Mouse (Mus musculus) olfactory bulb, adult 2 months (tissue): ENCODE data around the gene Gfod1. TPM values are rescaled to one million over a fixed set of nuclear protein-coding genes. Genes with fewer than 3 reads are reported as not detected.
A peak's percentile ranks its signal among the peaks of the same experiment; 100 is the strongest.

Source experiments
- H3K27ac ChIP-seq: fragments of 200-500 bp; 2 replicates; pipeline ENCODE4 v1.5.1; 2012; ENCODE audit warnings: low read depth, low read length; ENCODE audit not compliant: insufficient read depth
- H3K4me1 ChIP-seq: fragments of 200-500 bp; 2 replicates; pipeline ENCODE4 v1.6.1; 2012; ENCODE audit warnings: low read length; ENCODE audit not compliant: control insufficient read depth, insufficient read depth
- H3K4me3 ChIP-seq: fragments of 200-500 bp; 2 replicates; pipeline ENCODE4 v1.5.1; 2012; ENCODE audit warnings: mild to moderate bottlenecking, low read depth, low read length, moderate library complexity; ENCODE audit not compliant: insufficient read depth
- CTCF ChIP-seq: fragments of 200-500 bp; IDR thresholded peaks from 2 replicates; pipeline ENCODE4 v1.5.1; 2012; ENCODE audit warnings: low read depth, mild to moderate bottlenecking, low read length, moderate library complexity; ENCODE audit not compliant: insufficient read depth
- POLR2A ChIP-seq: fragments of 200-500 bp; IDR thresholded peaks from 2 replicates; pipeline ENCODE4 v1.6.1; 2012; ENCODE audit warnings: mild to moderate bottlenecking, low read depth, low read length, moderate library complexity; ENCODE audit not compliant: insufficient read depth
- WGBS: fragments of 180-500 bp; shearing (Covaris S2); methylation state at CpG from one replicate; pipeline ENCODE4 v1.1.7; 2018; 5-methylcytosine and 5-hydroxymethylcytosine counted together
- polyA plus RNA-seq: library from polyadenylated mRNA; stranded (reverse); fragments of >200 nt; gene quantifications from 2 replicates; pipeline ENCODE4 v1.2.4, GENCODE M21; 2012; ENCODE audit warnings: low replicate concordance; ENCODE audit not compliant: missing spikeins, insufficient read depth, insufficient read length

Gene Gfod1
- not detected in 2 replicates for polyA plus RNA-seq

DNA sequence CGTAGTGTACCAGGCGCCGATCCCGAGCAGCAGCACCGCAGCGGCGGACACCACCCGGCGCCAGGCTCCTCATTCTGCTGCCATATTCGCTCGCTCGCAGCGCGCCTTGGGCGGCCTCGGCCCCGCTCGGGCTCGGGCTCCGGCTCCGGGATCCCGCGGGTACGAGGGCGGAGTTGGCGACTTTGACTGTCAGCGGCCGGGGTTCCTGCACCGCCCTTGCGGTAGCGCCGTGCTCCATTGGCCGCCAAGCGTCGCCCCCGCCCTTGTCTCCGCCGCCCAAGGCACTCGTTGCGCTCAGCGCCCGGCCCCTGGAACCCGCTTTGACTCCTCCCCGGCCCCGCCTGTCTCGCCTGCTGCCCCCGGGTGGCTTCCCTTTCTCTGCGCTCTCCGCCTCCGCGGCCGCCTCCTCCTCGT, at the start of gene Gfod1:
Gene Gfod1, minus strand, starts transcription at position 155 of the 414 bp plus-strand sequence.
- TF ChIP-seq POLR2A (peak; percentile 87), CTCF (no peak)
- WGBS, result under 1% methylated on average over 53 of the region's 53 CpGs
- Histone ChIP-seq H3K4me3 (peak within 1 kb of the TSS; percentile 58), H3K27ac (peak within 1 kb of the TSS; percentile 54), H3K4me1 (peaks cover 18% of the 10 kb centered on the region)

DNA sequence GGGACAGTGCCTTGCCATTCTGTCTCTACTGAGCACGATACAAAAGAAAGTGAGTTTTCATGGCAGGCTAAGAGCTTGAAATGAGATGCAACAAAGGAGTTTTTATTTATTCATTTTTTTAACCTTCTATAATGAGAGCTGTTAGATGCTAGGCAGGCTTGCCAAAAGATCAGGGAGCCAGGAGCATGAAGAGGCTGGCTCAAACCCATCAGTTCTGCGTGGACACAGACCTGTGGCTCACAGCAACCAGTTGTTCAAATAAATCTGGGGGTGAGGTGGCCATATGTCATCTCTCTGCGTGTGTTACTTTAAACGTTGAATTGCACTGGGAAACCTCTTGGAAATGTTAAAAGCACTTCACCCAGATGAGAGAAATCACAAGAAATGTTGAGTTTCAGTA, 49.4 kb upstream of the Gfod1 start:
- 63% methylated on average over 4 of the region's 4 CpGs for WGBS
- Histone ChIP-seq H3K27ac (no peak overlapping the region), H3K4me3 (no peak overlapping the region), H3K4me1 (peaks cover 9% of the 10 kb centered on the region)
- TF ChIP-seq CTCF, result no peak
- TF ChIP-seq POLR2A, result no peak

DNA sequence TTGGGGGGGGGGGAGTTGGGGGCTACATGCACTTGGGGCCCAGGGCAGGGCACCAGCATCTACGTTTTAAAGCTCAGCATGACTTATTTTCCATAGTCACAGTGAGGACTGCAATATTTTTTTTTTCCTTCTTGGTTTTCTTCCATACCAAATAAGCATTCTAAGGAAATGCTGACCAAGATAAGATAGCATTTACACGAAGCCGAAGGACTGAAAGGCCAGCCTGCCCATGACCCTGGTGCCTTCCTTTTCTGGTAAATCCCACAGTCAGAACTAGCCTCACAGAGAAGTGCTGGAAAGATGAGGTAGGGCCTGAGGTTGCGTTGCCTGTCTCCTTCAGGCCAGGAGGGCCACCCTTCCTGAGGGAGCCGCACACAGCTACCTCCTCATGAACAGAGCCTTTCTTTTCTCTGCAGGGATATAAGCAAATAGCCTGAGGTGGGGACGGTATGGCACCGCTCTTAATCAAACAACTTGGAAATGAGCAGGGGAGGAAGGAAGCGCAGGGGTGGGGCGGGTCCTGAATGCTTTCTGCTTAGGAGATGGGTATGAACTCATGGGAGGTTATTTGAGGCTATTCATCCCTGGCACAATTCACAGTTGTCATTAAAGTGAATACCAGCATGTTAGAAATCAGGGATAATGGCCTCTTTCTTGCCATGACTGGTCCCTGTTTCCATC, 46.7 kb upstream of the Gfod1 start:
- TF ChIP-seq POLR2A, result no peak
- TF ChIP-seq CTCF, result no peak
- Histone ChIP-seq H3K4me3 (no peak overlapping the region), H3K27ac (no peak overlapping the region), H3K4me1 (peaks cover 4% of the 10 kb centered on the region; the same call in 1 of the 2 replicates)
- 74% methylated on average over 9 of the region's 9 CpGs for WGBS

DNA sequence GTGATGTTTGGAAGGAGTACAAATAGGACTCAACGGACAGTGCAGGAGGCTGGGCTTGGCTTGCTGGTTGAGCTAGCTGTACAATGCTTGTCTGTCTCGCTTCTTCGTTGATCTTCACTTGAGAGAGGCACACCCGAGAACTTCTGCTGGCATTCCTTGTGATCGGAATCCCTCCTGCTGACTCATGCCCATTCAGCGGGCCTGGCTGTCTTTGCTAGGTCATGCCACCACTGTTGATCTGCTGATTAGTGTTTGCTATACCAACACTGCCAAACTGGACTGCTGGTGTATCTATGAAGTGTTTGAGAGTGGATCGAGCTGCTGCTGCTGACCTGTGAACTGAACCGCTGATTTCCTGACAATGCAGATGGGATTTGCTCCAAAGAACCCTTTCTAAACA, 45.4 kb upstream of the Gfod1 start:
- 81% methylated on average over 8 of the region's 8 CpGs for WGBS
- no peak overlapping the region for H3K27ac ChIP-seq
- no peak for TF ChIP-seq POLR2A
- TF ChIP-seq CTCF, result no peak

DNA sequence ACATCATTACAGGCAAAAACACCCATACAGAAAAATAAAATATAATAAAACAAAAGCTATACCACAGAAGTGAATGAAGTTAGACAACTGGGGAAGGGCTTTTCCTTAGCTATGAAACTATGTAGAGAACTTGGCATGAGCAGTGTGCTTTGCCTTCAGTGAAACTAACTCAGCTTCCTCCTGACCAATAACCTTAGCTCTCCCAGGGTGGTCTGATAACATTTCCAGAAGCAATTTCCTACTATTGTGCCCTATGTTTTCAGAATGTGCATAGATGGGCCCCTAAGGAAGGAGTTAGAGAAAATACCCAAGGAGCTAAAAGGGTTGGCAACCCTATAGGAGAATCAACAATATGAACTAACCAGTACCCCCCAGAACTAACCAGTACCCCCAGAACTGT, 42.9 kb upstream of the Gfod1 start:
- Histone ChIP-seq H3K4me1 (peaks cover 4% of the 10 kb centered on the region; the same call in 1 of the 2 replicates), H3K27ac (no peak overlapping the region), H3K4me3 (no peak overlapping the region)
- no peak for TF ChIP-seq CTCF
- TF ChIP-seq POLR2A, result no peak

More for the DNA sequence above, 45.4 kb upstream of the Gfod1 start:
- Histone ChIP-seq H3K4me3 (no peak overlapping the region), H3K4me1 (peaks cover 4% of the 10 kb centered on the region; the same call in 1 of the 2 replicates)

DNA sequence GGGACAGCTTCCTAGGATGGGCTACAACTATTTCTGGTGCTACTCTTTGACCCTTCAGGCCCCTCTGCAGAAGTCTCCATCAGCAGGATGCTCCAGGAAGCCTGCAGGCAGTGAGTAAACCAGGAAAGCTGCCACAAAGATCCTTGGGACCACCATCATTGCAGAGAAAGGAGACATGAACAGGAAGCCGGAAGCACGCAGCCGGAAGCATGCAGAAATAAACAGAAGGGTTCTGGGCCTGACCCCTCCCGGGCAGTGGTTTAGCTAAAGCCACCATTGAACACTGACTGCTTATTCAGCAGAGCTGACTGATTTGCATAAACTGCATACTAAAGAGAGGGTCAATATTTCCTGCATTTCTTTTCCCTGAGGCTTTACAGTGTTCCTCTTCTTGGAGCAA, 34.7 kb upstream of the Gfod1 start:
- Histone ChIP-seq H3K4me3 (no peak overlapping the region), H3K27ac (no peak overlapping the region), H3K4me1 (no peaks in the 10 kb centered on the region)
- 66% methylated on average over 4 of the region's 4 CpGs for WGBS
- TF ChIP-seq CTCF, result no peak
- TF ChIP-seq POLR2A, result no peak

DNA sequence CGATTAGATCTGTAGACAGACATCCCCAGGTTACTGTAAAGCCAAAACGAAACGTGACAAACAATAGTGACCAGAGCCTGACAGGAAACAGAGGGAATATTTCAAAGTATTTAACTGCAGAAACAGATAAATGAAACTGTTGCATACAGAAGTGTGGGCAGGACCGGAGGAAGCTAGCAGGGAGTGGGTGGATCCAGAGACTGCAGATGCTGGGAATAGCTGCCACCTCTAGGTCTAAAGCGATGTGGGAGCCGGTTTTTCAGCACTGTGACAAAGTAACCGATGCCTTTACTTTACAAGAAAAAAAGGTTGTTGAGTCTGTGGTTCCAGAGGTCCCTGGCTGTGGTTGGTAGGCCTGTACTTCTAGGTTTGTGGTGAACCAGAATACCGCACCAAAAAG, 34.0 kb upstream of the Gfod1 start:
- WGBS, result 70% methylated on average over 8 of the region's 8 CpGs
- Histone ChIP-seq H3K27ac (no peak overlapping the region), H3K4me3 (no peak overlapping the region), H3K4me1 (no peaks in the 10 kb centered on the region)
- no peak for TF ChIP-seq POLR2A
- TF ChIP-seq CTCF, result no peak

DNA sequence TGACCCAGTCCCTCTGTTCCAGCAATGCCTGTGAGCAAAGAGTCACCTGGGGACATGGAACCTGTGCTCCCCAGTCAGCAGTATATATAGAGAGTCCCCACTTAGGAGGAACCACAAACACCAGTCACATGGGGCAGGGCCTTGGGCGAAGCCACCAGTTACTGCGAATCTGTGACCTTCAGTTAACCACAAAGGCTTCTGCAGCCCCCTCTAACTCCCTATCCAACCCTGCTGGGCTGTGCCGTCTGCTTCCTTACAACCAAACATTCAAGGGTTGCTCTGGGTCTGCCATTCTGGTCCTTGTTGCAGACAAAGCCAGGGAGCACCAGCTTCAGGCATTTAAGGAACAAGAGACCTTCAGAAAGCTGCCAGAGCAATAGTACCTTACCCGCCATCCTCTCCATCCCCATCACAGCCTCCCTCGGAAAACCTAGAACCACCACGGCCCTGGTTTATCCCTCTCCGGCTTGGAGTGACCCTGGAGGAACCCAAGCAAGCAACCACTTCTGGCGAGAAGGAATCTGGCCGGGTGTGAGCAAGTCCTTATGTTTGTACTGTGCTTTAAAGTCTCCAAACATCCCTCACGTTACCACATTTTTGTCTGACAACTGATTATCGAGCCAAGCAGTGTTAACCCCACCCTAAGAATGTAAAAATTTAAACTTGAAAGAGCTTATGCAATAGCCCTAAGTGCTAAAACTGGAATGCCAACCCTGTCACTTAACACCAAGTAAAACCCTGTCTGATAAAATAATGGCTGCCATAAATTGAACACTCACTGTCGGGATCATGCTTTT, 32.7 kb upstream of the Gfod1 start:
- WGBS, result 89% methylated on average over 12 of the region's 12 CpGs
- Histone ChIP-seq H3K27ac (no peak overlapping the region), H3K4me1 (no peaks in the 10 kb centered on the region), H3K4me3 (no peak overlapping the region)
- TF ChIP-seq POLR2A (no peak), CTCF (no peak)

DNA sequence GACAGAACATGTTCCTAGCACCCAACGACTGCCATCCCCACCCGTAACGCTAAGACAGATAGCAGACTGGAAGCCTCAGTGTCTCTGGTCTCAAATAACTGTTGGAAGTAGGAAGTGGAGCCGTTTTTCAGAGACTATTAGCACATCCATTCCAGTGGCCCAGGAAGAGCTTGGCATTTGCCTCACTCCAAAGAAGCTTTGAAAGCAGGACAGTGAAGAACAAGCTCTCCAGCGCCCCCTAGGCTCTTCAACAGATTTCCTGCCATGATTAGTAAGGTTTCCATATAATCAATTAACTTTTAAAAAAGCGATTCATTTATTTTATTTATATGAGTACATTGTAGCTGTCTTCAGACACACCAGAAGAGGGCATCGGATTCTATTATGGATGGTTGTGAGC, 28.6 kb upstream of the Gfod1 start:
- Histone ChIP-seq H3K4me3 (no peak overlapping the region), H3K4me1 (no peaks in the 10 kb centered on the region), H3K27ac (no peak overlapping the region)
- TF ChIP-seq CTCF (no peak), POLR2A (no peak)
- WGBS, result 49% methylated on average over 7 of the region's 7 CpGs
